Mouse (Mus musculus) retina, postnatal 7 days (tissue): ENCODE results near the gene Mtx1.

Experiments
- DNase-seq: peaks from one replicate; pipeline ENCODE4 v3.0.0-alpha.2; 2012; ENCODE audit warnings: low read depth, low spot score

Gene Mtx1

GRCm38 (mm10) chr3:89214681-89215411 is 12.0 kb downstream of the Mtx1 start, which contains the start of gene Thbs3:
Gene Thbs3, plus strand, starts transcription at chr3:89215180.
- DNase-seq: no peak

- peak; percentile 85 for DNase-seq
Observed at GRCm38 (mm10) chr3:89213803-89214530, 12.9 kb downstream of the Mtx1 start.

DNA sequence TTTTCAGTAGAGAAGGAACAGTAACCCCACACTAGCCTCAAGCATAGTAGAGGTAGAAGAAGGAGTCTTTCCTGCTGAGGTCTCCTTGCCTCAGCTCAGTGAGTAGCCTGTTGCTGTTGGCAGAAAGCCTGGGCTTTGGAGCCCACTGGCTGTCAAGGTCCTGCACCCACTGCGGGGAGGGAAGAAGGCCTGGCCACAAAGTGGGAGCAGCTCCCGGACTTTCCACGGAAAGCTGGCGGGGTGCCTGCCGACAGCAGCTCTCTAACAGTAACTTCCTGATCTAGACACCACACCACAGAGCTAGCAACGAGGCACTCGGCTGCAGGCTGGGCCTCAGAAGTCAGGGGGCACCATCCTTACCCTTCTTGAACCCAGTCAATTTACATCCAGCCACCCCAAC is 16.2 kb downstream of the Mtx1 start:
- DNase-seq: no peak

- no peak for DNase-seq
Observed at GRCm38 (mm10) chr3:89210162-89210561, 16.7 kb downstream of the Mtx1 start.

- no peak for DNase-seq
Observed at GRCm38 (mm10) chr3:89209731-89210130, 17.2 kb downstream of the Mtx1 start.

DNA sequence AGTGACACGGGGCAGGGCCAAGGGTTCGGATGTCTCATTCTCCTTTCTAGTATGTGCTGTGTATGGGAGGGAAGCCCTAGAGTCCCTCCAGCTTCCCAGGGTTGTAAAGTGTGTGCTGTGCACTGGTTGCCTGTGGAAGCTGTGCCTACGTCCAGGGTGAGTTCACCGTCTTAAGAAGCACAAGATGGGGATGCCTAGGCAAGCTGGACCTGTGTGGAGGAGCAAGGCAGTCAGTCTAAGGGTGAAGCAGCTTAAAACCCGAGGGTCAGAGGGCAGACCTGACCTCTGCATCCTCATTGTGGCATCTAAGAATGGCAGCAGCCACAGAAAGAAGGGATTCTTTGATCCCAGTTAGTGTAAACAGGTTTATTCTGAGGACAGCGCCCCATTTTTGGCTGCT is 18.2 kb downstream of the Mtx1 start:
- DNase-seq: no peak

- no peak for DNase-seq
Observed at GRCm38 (mm10) chr3:89208075-89208657, 18.7 kb downstream of the Mtx1 start.

DNA sequence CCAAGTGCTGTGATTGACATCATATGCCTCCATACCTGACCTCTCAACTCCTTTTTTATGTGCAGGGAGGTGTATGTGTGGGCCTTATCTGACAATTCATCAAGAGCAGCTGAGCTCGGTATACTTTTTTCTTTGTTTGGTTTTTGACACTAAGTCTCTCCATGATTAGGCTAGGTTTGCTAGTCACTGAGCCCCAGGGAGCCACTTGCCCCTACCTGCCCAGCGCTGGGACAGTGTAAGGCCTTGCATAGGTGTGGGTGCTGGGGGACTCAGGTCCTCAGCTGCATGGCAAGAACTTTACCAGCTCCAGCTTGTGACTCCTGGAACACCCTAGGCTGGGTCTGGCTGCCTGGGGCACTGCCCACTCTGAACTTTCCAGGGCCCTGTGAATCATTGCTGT is 20.2 kb downstream of the Mtx1 start:
- DNase-seq: no peak

DNA sequence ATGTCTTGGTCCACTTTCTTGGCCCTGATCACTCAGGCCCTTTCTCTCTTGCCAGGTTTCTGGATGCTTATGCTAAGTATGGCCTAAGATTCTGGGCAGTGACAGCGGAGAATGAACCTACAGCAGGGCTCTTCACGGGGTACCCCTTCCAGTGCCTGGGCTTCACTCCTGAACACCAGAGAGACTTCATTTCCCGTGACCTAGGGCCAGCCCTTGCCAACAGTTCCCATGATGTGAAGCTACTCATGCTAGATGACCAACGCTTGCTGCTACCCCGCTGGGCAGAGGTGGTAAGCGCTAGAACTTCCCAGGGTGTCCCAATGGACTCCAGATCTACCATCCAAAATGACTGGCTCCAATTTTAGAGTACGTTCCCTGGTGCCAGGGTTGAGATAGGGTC is 20.8 kb downstream of the Mtx1 start:
- DNase-seq: no peak

DNA sequence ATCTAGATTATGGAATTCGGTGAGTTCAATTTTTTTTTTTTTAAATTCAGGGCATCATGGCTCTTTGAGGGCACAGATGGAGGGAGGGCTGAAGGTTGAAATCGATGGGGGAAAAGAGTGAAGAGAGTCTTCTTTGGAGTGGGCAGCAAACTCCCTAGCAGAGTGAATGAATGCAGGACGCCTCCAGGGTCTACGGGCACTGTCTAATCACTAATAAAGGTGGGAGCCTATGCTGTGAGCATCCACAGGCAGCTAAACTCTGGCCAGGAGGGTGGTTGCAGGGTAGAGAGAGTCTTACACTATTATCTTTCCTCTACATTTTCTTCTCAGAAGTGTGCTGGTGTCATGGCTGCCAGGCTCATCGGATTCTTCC is 23.8 kb downstream of the Mtx1 start:
- no peak for DNase-seq

GRCm38 (mm10) chr3:89202253-89203141 is 24.4 kb downstream of the Mtx1 start, which contains the start of gene Gba:
Gene Gba, plus strand, starts transcription at chr3:89202928.
- DNase-seq: peak; percentile 86

DNA sequence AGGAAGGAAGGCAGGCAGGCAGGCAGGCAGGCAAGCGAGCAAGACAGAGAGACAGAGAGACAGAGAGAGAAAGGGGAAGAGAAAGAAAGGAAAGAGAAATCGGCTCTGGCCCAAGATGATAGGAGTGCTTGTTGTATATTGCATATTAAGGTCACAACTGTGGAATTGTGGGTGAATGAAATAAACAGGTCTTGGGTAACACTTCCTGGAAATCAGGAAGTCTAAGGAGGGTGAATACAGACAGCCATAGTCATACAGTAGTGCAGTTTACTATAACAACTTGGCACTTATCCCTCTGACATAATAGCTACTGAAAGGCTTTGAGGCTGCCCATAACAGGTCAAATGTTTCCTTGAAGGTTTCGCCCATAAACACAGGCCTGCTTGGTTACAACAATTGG is 27.0 kb downstream of the Mtx1 start:
- DNase-seq: no peak

GRCm38 (mm10) chr3:89195979-89196877 is 30.7 kb downstream of the Mtx1 start:
- DNase-seq: peak; percentile 80

GRCm38 (mm10) chr3:89193853-89194252 is 33.0 kb downstream of the Mtx1 start:
- DNase-seq: no peak

GRCm38 (mm10) chr3:89193351-89193750 is 33.5 kb downstream of the Mtx1 start:
- DNase-seq: no peak

GRCm38 (mm10) chr3:89190436-89190835 is 36.5 kb downstream of the Mtx1 start:
- DNase-seq: no peak

DNA sequence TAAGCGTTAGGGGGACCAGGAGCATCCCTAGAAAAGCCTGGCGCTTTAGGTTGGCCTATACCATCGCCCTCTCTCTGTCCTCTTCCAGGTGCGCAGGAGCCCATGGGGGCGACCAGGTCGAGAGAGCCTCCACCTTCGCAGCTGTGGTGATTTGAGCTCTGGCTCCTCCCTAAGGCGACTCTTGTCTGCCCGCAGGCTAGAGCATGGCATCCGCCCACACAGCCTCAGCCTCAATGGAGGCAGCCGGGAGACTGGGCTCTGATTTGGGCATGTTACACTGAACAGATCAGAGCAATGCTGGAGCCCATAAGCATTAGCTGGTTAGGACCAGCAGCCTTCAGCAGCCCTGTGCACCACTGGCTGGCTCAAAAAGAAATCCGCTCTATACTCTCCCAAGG is 38.4 kb downstream of the Mtx1 start:
- no peak for DNase-seq

DNA sequence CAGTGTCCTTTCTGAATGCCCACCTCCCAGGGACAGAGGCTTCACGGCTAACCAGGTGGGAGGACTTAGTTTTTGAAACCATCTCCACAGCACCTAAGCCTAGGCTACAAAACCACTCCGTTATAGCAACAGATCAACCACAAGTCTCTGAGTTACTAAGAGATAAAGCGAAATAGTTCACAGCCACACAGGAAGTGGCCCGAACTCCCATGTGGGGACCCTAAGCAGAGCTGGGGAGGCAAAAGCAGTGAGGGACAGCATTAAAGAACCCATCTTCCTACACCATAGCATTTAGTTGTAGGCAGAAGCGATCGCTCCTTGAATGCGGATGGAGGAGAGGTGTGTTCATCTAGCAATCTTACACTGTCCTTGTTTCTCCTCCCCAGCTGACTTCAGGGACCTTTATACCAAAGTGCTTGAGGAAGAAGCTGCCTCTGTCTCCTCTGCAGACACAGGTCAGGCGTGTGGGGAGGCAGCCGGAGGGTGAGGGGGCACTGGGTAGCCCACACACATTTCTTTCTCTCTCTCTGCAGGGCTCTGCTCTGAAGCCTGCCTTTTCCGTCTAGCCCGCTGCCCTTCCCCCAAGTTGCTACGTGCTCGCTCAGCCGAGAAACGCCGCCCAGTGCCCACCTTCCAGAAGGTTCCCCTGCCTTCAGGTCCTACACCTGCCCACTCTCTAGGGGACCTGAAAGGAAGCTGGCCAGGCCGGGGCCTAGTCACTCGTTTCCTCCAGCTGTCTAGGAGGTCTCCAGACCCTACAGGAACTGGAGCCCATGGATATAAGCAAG is 39.0 kb downstream of the Mtx1 start:
- DNase-seq: no peak

DNA sequence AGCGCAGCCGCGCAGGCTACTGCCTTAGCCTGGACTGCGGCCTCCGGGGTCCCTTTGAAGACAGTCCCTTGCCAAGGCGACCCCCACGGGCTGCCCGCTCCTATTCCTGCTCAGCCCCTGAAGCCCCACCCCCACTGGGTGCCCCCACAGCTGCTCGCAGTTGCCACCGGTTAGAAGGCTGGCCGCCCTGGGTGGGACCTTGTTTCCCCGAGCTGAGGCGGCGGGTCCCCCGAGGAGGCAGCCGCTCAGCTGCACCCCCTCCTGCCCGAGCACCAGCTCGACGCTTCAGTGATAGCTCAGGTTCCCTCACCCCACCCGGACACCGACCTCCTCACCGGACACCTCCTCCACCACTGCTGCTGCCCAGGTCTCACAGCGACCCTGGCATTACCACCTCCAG is 39.7 kb downstream of the Mtx1 start:
- DNase-seq: no peak

DNA sequence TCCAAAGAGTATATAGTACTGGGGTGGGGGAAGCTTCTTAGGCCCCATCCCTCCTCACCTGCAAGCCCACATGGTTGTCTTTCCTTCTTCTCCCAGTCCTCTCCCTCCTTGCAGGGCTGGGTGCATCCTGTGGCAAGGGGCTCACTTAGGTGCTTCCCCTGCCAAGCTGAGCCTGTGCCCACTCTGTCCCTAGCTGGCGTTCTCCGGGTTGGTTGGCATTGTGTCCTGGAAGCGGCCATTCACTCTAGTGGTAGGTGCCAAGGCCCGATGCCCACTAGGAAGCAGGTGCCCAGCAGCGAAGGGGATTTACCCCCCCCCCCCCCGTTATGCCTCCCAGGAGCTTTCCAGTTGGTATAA is 43.0 kb downstream of the Mtx1 start:
- DNase-seq: no peak
